Mouse (Mus musculus) CH12.LX (cell line): ENCODE results near the gene Txnrd1. TPM values are rescaled to one million over a fixed set of nuclear protein-coding genes. Genes with fewer than 3 reads are reported as not detected.

ENCODE experiments used
- DNase-seq: peaks from one replicate; pipeline ENCODE4 v3.0.0-alpha.2; 2013; ENCODE audit errors: extremely low read depth
- H3K27ac ChIP-seq: 2 replicates; pipeline ENCODE4 v1.5.1; 2012; ENCODE audit warnings: low read depth, mild to moderate bottlenecking, control low read depth, moderate library complexity; ENCODE audit not compliant: insufficient read depth
- H3K27me3 ChIP-seq: replicated peaks from 2 replicates; pipeline ENCODE3; 2012; ENCODE audit warnings: inconsistent platforms
- H3K36me3 ChIP-seq, 2 experiments: replicated peaks in 1 of 2; 2 replicates each; pipeline versions ENCODE3 to v1.6.1; 2012; ENCODE audit warnings: inconsistent platforms in 1 of 2, low read length in 1 of 2, mild to moderate bottlenecking in 1 of 2, mixed read lengths in 1 of 2, moderate library complexity in 1 of 2; ENCODE audit not compliant: control insufficient read depth in 1 of 2, insufficient read depth in 1 of 2
- H3K4me1 ChIP-seq, 2 experiments: 2 replicates each; pipeline ENCODE4 v1.6.1; 2012; ENCODE audit warnings: inconsistent platforms in 1 of 2, moderate library complexity in 1 of 2; ENCODE audit not compliant: insufficient read depth in 2 of 2, control insufficient read depth in 1 of 2
- H3K4me2 ChIP-seq: 2 replicates; pipeline ENCODE4 v1.6.1; 2012; ENCODE audit warnings: low read depth, mild to moderate bottlenecking, control low read depth; ENCODE audit not compliant: poor library complexity, insufficient read depth, severe bottlenecking
- H3K4me3 ChIP-seq, 3 experiments: fragments of 150-350 bp in 1 of 3; sonication (generic) in 1 of 3; replicated peaks in 1 of 3; 2 replicates each; pipeline versions ENCODE3 to v1.5.1; 2011 to 2012; ENCODE audit warnings: low read depth in 2 of 3, low read length in 2 of 3, mild to moderate bottlenecking in 2 of 3, moderate library complexity in 2 of 3, control low read depth in 1 of 3, improper control_type of control experiment in 1 of 3, inconsistent platforms in 1 of 3, mixed read lengths in 1 of 3; ENCODE audit not compliant: poor library complexity in 1 of 3
- H3K79me2 ChIP-seq: replicated peaks from 2 replicates; pipeline ENCODE4 v1.6.1; 2012; ENCODE audit warnings: mild to moderate bottlenecking, moderate library complexity; ENCODE audit not compliant: control insufficient read depth, poor library complexity, insufficient read depth, severe bottlenecking; ENCODE audit errors: extremely low read depth
- H3K9ac ChIP-seq: 2 replicates; pipeline ENCODE4 v1.6.1; 2012; ENCODE audit warnings: low read depth, mild to moderate bottlenecking, control low read depth, moderate library complexity; ENCODE audit not compliant: insufficient read depth
- H3K9me3 ChIP-seq: replicated peaks from 2 replicates; pipeline ENCODE3; 2012; ENCODE audit warnings: low read length, inconsistent platforms, mixed read lengths
- BHLHE40 ChIP-seq: IDR thresholded peaks from 2 replicates; pipeline ENCODE4 v1.6.1; 2011; ENCODE audit warnings: mild to moderate bottlenecking, low read depth, low read length, improper control_type of control experiment
- CHD1 ChIP-seq: IDR thresholded peaks from 2 replicates; pipeline ENCODE4 v1.6.1; 2012; ENCODE audit warnings: low read depth, low read length, improper control_type of control experiment, inconsistent platforms
- CHD2 ChIP-seq: IDR thresholded peaks from 2 replicates; pipeline ENCODE4 v1.6.1; 2011; ENCODE audit warnings: low read length, improper control_type of control experiment
- CTCF ChIP-seq, 2 experiments: IDR thresholded peaks in 1 of 2; conservative IDR thresholded peaks in 1 of 2; 2 replicates each; pipeline ENCODE4 v1.5.1; 2011 to 2012; ENCODE audit warnings: low read depth in 2 of 2, low read length in 2 of 2, improper control_type of control experiment in 1 of 2, inconsistent platforms in 1 of 2, mild to moderate bottlenecking in 1 of 2, moderate library complexity in 1 of 2
- E2F4 ChIP-seq: IDR thresholded peaks from 2 replicates; pipeline ENCODE4 v1.6.1; 2011; ENCODE audit warnings: low read depth, low read length, improper control_type of control experiment; ENCODE audit not compliant: insufficient replicate concordance
- ELF1 ChIP-seq: IDR thresholded peaks from 2 replicates; pipeline ENCODE4 v1.6.1; 2014; ENCODE audit warnings: low read depth, mild to moderate bottlenecking, inconsistent platforms, low read length, improper control_type of control experiment
- EP300 ChIP-seq: IDR thresholded peaks from 2 replicates; pipeline ENCODE4 v1.6.1; 2011; ENCODE audit warnings: low read length, improper control_type of control experiment
- ETS1 ChIP-seq: conservative IDR thresholded peaks from 2 replicates; pipeline ENCODE4 v1.6.1; 2012; ENCODE audit warnings: low read depth, mild to moderate bottlenecking, inconsistent platforms, low read length, improper control_type of control experiment, moderate library complexity
- GABPA ChIP-seq: IDR thresholded peaks from 2 replicates; pipeline ENCODE4 v1.6.1; 2012; ENCODE audit warnings: low read depth, low read length, improper control_type of control experiment, inconsistent platforms; ENCODE audit not compliant: insufficient replicate concordance
- HCFC1 ChIP-seq: IDR thresholded peaks from 2 replicates; pipeline ENCODE4 v1.6.1; 2012; ENCODE audit warnings: low read depth, mild to moderate bottlenecking, inconsistent platforms, low read length, improper control_type of control experiment
- IRF4 ChIP-seq: IDR thresholded peaks from 2 replicates; pipeline ENCODE4 v1.6.1; 2014; ENCODE audit warnings: low read depth, mild to moderate bottlenecking, inconsistent platforms, low read length, improper control_type of control experiment
- JUN ChIP-seq: IDR thresholded peaks from 2 replicates; pipeline ENCODE4 v1.6.1; 2011; ENCODE audit warnings: low read depth, mild to moderate bottlenecking, low read length, improper control_type of control experiment, moderate library complexity; ENCODE audit not compliant: insufficient read depth
- JUND ChIP-seq: conservative IDR thresholded peaks from 2 replicates; pipeline ENCODE4 v1.6.1; 2011; ENCODE audit warnings: low read depth, low read length, improper control_type of control experiment
- KAT2A ChIP-seq: IDR thresholded peaks from 2 replicates; pipeline ENCODE4 v1.6.1; 2012; ENCODE audit warnings: low read length, improper control_type of control experiment, inconsistent platforms; ENCODE audit not compliant: insufficient replicate concordance
- MAFK ChIP-seq: IDR thresholded peaks from 2 replicates; pipeline ENCODE4 v1.6.1; 2011; ENCODE audit warnings: low read length, improper control_type of control experiment; ENCODE audit not compliant: insufficient replicate concordance
- MAX ChIP-seq: IDR thresholded peaks from 2 replicates; pipeline ENCODE4 v1.6.1; 2011; ENCODE audit warnings: low read length, improper control_type of control experiment
- MAZ ChIP-seq: IDR thresholded peaks from 2 replicates; pipeline ENCODE4 v1.6.1; 2012; ENCODE audit warnings: low read depth, mild to moderate bottlenecking, inconsistent platforms, low read length, improper control_type of control experiment, moderate library complexity
- MEF2A ChIP-seq: IDR thresholded peaks from 2 replicates; pipeline ENCODE4 v1.6.1; 2014; ENCODE audit warnings: low read depth, mild to moderate bottlenecking, inconsistent platforms, low read length, improper control_type of control experiment, borderline replicate concordance
- MXI1 ChIP-seq: IDR thresholded peaks from 2 replicates; pipeline ENCODE4 v1.6.1; 2011; ENCODE audit warnings: mild to moderate bottlenecking, low read depth, low read length, improper control_type of control experiment
- MYC ChIP-seq: IDR thresholded peaks from 2 replicates; pipeline ENCODE4 v1.6.1; 2011; ENCODE audit warnings: low read depth, mild to moderate bottlenecking, improper control_type of control experiment, low read length
- NELFE ChIP-seq: IDR thresholded peaks from 2 replicates; pipeline ENCODE4 v1.6.1; 2011; ENCODE audit warnings: low read depth, low read length, improper control_type of control experiment
- NRF1 ChIP-seq: IDR thresholded peaks from 2 replicates; pipeline ENCODE4 v1.6.1; 2014; ENCODE audit warnings: low read depth, mild to moderate bottlenecking, inconsistent platforms, low read length, improper control_type of control experiment, moderate library complexity
- PAX5 ChIP-seq: IDR thresholded peaks from 2 replicates; pipeline ENCODE4 v1.6.1; 2012; ENCODE audit warnings: low read length, inconsistent platforms, mixed read lengths
- POLR2A ChIP-seq: IDR thresholded peaks from 2 replicates; pipeline ENCODE4 v1.6.1; 2011; ENCODE audit warnings: low read depth, mild to moderate bottlenecking, improper control_type of control experiment, low read length
- POLR2AphosphoS2 ChIP-seq: IDR thresholded peaks from 2 replicates; pipeline ENCODE4 v1.6.1; 2011; ENCODE audit warnings: low read depth, low read length, improper control_type of control experiment
- RAD21 ChIP-seq: IDR thresholded peaks from 2 replicates; pipeline ENCODE4 v1.6.1; 2011; ENCODE audit warnings: low read depth, mild to moderate bottlenecking, low read length, improper control_type of control experiment, moderate library complexity
- RCOR1 ChIP-seq: conservative IDR thresholded peaks from 2 replicates; pipeline ENCODE4 v1.6.1; 2012; ENCODE audit warnings: low read depth, mild to moderate bottlenecking, inconsistent platforms, low read length, improper control_type of control experiment
- SIN3A ChIP-seq: IDR thresholded peaks from 2 replicates; pipeline ENCODE4 v1.6.1; 2012; ENCODE audit warnings: low read length, improper control_type of control experiment, inconsistent platforms
- SMC3 ChIP-seq: IDR thresholded peaks from 2 replicates; pipeline ENCODE4 v1.6.1; 2011; ENCODE audit warnings: low read depth, low read length, improper control_type of control experiment
- TBP ChIP-seq: conservative IDR thresholded peaks from 2 replicates; pipeline ENCODE4 v1.6.1; 2011; ENCODE audit warnings: low read depth, low read length, improper control_type of control experiment
- TCF12 ChIP-seq: IDR thresholded peaks from 2 replicates; pipeline ENCODE4 v1.6.1; 2014; ENCODE audit warnings: low read depth, mild to moderate bottlenecking, inconsistent platforms, low read length, improper control_type of control experiment
- UBTF ChIP-seq: IDR thresholded peaks from 2 replicates; pipeline ENCODE4 v1.6.1; 2012; ENCODE audit warnings: low read depth, mild to moderate bottlenecking, inconsistent platforms, low read length, improper control_type of control experiment, moderate library complexity
- USF1 ChIP-seq: IDR thresholded peaks from 2 replicates; pipeline ENCODE4 v1.6.1; 2014; ENCODE audit warnings: low read depth, mild to moderate bottlenecking, inconsistent platforms, low read length, improper control_type of control experiment
- USF2 ChIP-seq: conservative IDR thresholded peaks from 2 replicates; pipeline ENCODE4 v1.6.1; 2011; ENCODE audit warnings: low read depth, low read length, improper control_type of control experiment
- ZC3H11A ChIP-seq: IDR thresholded peaks from 2 replicates; pipeline ENCODE4 v1.6.1; 2012; ENCODE audit warnings: low read depth, mild to moderate bottlenecking, inconsistent platforms, low read length, improper control_type of control experiment
- ZKSCAN1 ChIP-seq: IDR thresholded peaks from 2 replicates; pipeline ENCODE4 v1.6.1; 2012; ENCODE audit warnings: low read depth, inconsistent platforms, low read length, improper control_type of control experiment, borderline replicate concordance
- ZMIZ1 ChIP-seq: IDR thresholded peaks from 2 replicates; pipeline ENCODE4 v1.6.1; 2012; ENCODE audit warnings: low read depth, mild to moderate bottlenecking, inconsistent platforms, low read length, improper control_type of control experiment
- ZNF384 ChIP-seq: IDR thresholded peaks from 2 replicates; pipeline ENCODE4 v1.6.1; 2012; ENCODE audit warnings: low read depth, low read length, improper control_type of control experiment, inconsistent platforms
- dilution Hi-C: fragments of 300-500 bp; cut with MboI; formaldehyde crosslinking; loops from 2 replicates; pipeline ENCODE4 v1.14.3; 2020; ENCODE audit warnings: low sequenced_read_pairs; ENCODE audit not compliant: extremely low pct_unique_long_range_greater_than_20kb, extremely low pct_ligation_motif_present
- in situ Hi-C: fragments of 300-500 bp; cut with MboI; formaldehyde crosslinking; loops from 3 replicates; pipeline ENCODE4 v1.14.3; 2019; ENCODE audit warnings: low sequenced_read_pairs, low pct_ligation_motif_present, low pct_unique_long_range_greater_than_20kb, mixed read lengths
- polyA plus RNA-seq: library from polyadenylated mRNA; unstranded; fragments of >175 nt; gene quantifications from 2 replicates; pipeline ENCODE4 v1.2.1, GENCODE M21; 2012; ENCODE audit warnings: low read depth; ENCODE audit not compliant: insufficient read length
- total RNA-seq, 2 experiments: library from RNA; depleted of rRNA; stranded (reverse); fragments of 300-350 nt in 1 of 2; fragments of >200 nt in 1 of 2; gene quantifications; 2 replicates each; pipeline ENCODE4 v1.2.3; 2012 to 2014

Gene Txnrd1
- total and polyA plus RNA-seq, 3 experiments: 92.1 to 254 (median 133) TPM

- no peak overlapping the region for H3K9ac ChIP-seq
- no peaks in the 10 kb centered on the region for H3K36me3 ChIP-seq
- in situ Hi-C loops (no loop called here), dilution Hi-C loops (no loop called here)
- H3K9me3 ChIP-seq: no peaks in the 10 kb centered on the region
- TF ChIP-seq EP300: peak; percentile 55; the same call in 1 of the 2 replicates
- no peak for TF ChIP-seq ELF1
- no peak for TF ChIP-seq MAX
- no peak for TF ChIP-seq RCOR1
- no peak for TF ChIP-seq CHD1
- TF ChIP-seq BHLHE40: peak; percentile 44; the same call in 1 of the 2 replicates
- TF ChIP-seq IRF4: peak; percentile 83
- no peak for TF ChIP-seq PAX5
- TF ChIP-seq TCF12: 0 out of 2 replicates have a peak, but pooled peaks have one; percentile 13
- TF ChIP-seq GABPA: no peak
- TF ChIP-seq UBTF: no peak
- TF ChIP-seq MAFK: no peak
- no peak for TF ChIP-seq TBP
- TF ChIP-seq MAZ: no peak
- 0 out of 2 replicates have a peak, but pooled peaks have one; percentile 11 for TF ChIP-seq USF2
- no peak for TF ChIP-seq RAD21
- no peak for TF ChIP-seq MXI1
- no peak for TF ChIP-seq NELFE
- no peak for TF ChIP-seq E2F4
- no peak for TF ChIP-seq ZKSCAN1
- no peak for TF ChIP-seq HCFC1
- 0 out of 2 replicates have a peak, but pooled peaks have one; percentile 17 for TF ChIP-seq ETS1
- no peak for TF ChIP-seq CTCF (conservative IDR thresholded peaks at IDR 0.05 in 1 of 2, IDR thresholded peaks at IDR 0.05 in 1 of 2; ENCODE audit: low read depth in 2 of 2, low read length in 2 of 2)
- no peak for TF ChIP-seq POLR2AphosphoS2
- no peak for TF ChIP-seq USF1
- no peak for TF ChIP-seq POLR2A
- TF ChIP-seq JUND: peak; percentile 67; the same call in 1 of the 2 replicates
- TF ChIP-seq ZC3H11A: no peak
- 0 out of 2 replicates have a peak, but pooled peaks have one; percentile 31 for TF ChIP-seq MEF2A
- no peak for TF ChIP-seq KAT2A
- TF ChIP-seq NRF1: no peak
- no peak for TF ChIP-seq SIN3A
- TF ChIP-seq SMC3: no peak
- TF ChIP-seq JUN: peak; percentile 31; the same call in 1 of the 2 replicates
- TF ChIP-seq CHD2: no peak
- TF ChIP-seq MYC: no peak
- TF ChIP-seq ZNF384: peak; percentile 97
- no peak for TF ChIP-seq ZMIZ1
- no peak overlapping the region for H3K4me2 ChIP-seq
- no peak overlapping the region for H3K27ac ChIP-seq
- H3K4me3 ChIP-seq: peak overlapping the region in 1 of 3 experiments; percentile 40
- H3K4me1 ChIP-seq: peaks cover 13 to 25% of the 10 kb centered on the region in 2 experiments
- peak; percentile 24 for DNase-seq
- no peaks in the 10 kb centered on the region for H3K27me3 ChIP-seq
- no peaks in the 10 kb centered on the region for H3K79me2 ChIP-seq
Observed at GRCm38 (mm10) chr10:82835898-82836297, 2.1 kb downstream of the Txnrd1 start.
